Comparison of ENCODE assay signal across 24 mouse cellular contexts in genomic region chr5:135242608-135243007, GRCm38 (mm10). TPM values are rescaled to one million over a fixed set of nuclear protein-coding genes. Genes with fewer than 3 reads are reported as not detected.
DNase-seq lines count a peak whose midpoint lies in the region; ATAC-seq and TF ChIP-seq lines count a peak whose summit lies in the region.
"Had no signal": no experiment of that assay in that cellular context is flagged by ENCODE, and none has a peak within 500 bp of the region (broad histone marks: within the 10 kb centered on the region; RNA-seq: fewer than 3 reads in every experiment).

No protein-coding gene starts in this region.

- H3K9ac ChIP-seq in heart, embryonic 11.5 days (ENCODE audit: low read depth, low read length) = no peak overlapping the region
- 0 out of 2 replicates have a peak overlapping the region, but pooled peaks have one; percentile 8 for H3K9ac ChIP-seq in hindbrain, embryonic 12.5 days
- H3K9ac ChIP-seq in hindbrain, postnatal 0 days (replicated peaks; ENCODE audit: low read length) = no peak overlapping the region
- H3K9ac ChIP-seq: embryonic facial prominence, embryonic 12.5 days; liver, embryonic 12.5 days; lung, embryonic 15.5 days; neural tube, embryonic 13.5 days had no signal

- intact Hi-C loops in heart, postnatal 25 days (cut with DNase I) = no loop called here

- no peak for TF ChIP-seq CTCF in hindbrain, postnatal 0 days (IDR thresholded peaks at IDR 0.05; ENCODE audit: low read depth)

- no peaks in the 10 kb centered on the region for H3K9me3 ChIP-seq in heart, embryonic 11.5 days (replicated peaks; ENCODE audit: control insufficient read depth, low read length)
- H3K9me3 ChIP-seq in hindbrain, embryonic 12.5 days (replicated peaks) = no peaks in the 10 kb centered on the region
- H3K9me3 ChIP-seq in hindbrain, postnatal 0 days (ENCODE audit: low read length) = no peaks in the 10 kb centered on the region
- H3K9me3 ChIP-seq: embryonic facial prominence, embryonic 12.5 days; hindbrain, embryonic 10.5 days; liver, embryonic 12.5 days; lung, embryonic 15.5 days; neural tube, embryonic 13.5 days had no signal

- no peaks in the 10 kb centered on the region for H3K27me3 ChIP-seq in heart, embryonic 11.5 days (ENCODE audit: control insufficient read depth, insufficient read depth, low read length)
- no peaks in the 10 kb centered on the region for H3K27me3 ChIP-seq in hindbrain, embryonic 12.5 days
- no peaks in the 10 kb centered on the region for H3K27me3 ChIP-seq in hindbrain, postnatal 0 days (ENCODE audit: insufficient read depth, low read length)
- H3K27me3 ChIP-seq: embryonic facial prominence, embryonic 12.5 days; liver, embryonic 12.5 days; lung, embryonic 15.5 days; neural tube, embryonic 13.5 days had no signal

- WGBS in heart, embryonic 11.5 days (ENCODE audit: insufficient replicate concordance) = 63% methylated on average over 3 of the region's 3 CpGs
- WGBS in hindbrain, embryonic 12.5 days = 90% methylated on average over 3 of the region's 3 CpGs
- WGBS in hindbrain, postnatal 0 days = 65% methylated on average over 3 of the region's 3 CpGs

- H3K27ac ChIP-seq in heart, embryonic 11.5 days (ENCODE audit: low read depth, low read length) = peak overlapping the region; percentile 93
- H3K27ac ChIP-seq in hindbrain, embryonic 12.5 days = 0 out of 2 replicates have a peak overlapping the region, but pooled peaks have one; percentile 35
- H3K27ac ChIP-seq in hindbrain, postnatal 0 days = no peak overlapping the region
- H3K27ac ChIP-seq: embryonic facial prominence, embryonic 12.5 days; hindbrain, embryonic 10.5 days; left cerebral cortex, adult 2 months; liver, embryonic 12.5 days; lung, embryonic 15.5 days; macrophage; neural tube, embryonic 13.5 days had no signal

- no peak overlapping the region for H3K4me3 ChIP-seq in heart, embryonic 11.5 days (ENCODE audit: low read depth, low read length)
- no peak overlapping the region for H3K4me3 ChIP-seq in hindbrain, embryonic 12.5 days
- H3K4me3 ChIP-seq in hindbrain, postnatal 0 days (ENCODE audit: low read length) = no peak overlapping the region
- H3K4me3 ChIP-seq: embryonic facial prominence, embryonic 12.5 days; hindbrain, embryonic 10.5 days; left cerebral cortex, adult 2 months; liver, embryonic 12.5 days; lung, embryonic 15.5 days; neural tube, embryonic 13.5 days had no signal

- H3K4me2 ChIP-seq in heart, embryonic 11.5 days = 0 out of 2 replicates have a peak overlapping the region, but pooled peaks have one; percentile 16
- no peak overlapping the region for H3K4me2 ChIP-seq in hindbrain, embryonic 12.5 days (replicated peaks)
- no peak overlapping the region for H3K4me2 ChIP-seq in hindbrain, postnatal 0 days (ENCODE audit: low read depth, low read length)
- H3K4me2 ChIP-seq: embryonic facial prominence, embryonic 12.5 days; liver, embryonic 12.5 days; lung, embryonic 15.5 days; midbrain, embryonic 11.5 days; neural tube, embryonic 13.5 days had no signal

- DNase-seq in cerebellum, postnatal 10 days = peak; percentile 31 to 52
- DNase-seq in cerebellum, adult 9-11 months = no peak
- DNase-seq in heart, postnatal 25 days (ENCODE audit: low spot score) = no peak
- DNase-seq in hindbrain, postnatal 0 days (ENCODE audit: low spot score) = no peak
- DNase-seq in right cerebral cortex, postnatal 4 days = peak; percentile 45
- DNase-seq in right cerebral cortex, postnatal 14 days = no peak
- DNase-seq: adrenal gland, adult 2 months; gastrocnemius, postnatal 14 days; kidney, adult 2 months; kidney, postnatal 10 days; left cerebral cortex, postnatal 4 days; right cerebral cortex, adult 18-20 months; thymus, postnatal 14 days had no signal

- peak; percentile 33; the same call in 1 of the 2 replicates for ATAC-seq in heart, embryonic 11.5 days (replicated peaks; ENCODE audit: insufficient number of reproducible peaks, low FRiP score, low TSS enrichment)
- no peak for ATAC-seq in hindbrain, embryonic 12.5 days (ENCODE audit: low FRiP score)
- no peak for ATAC-seq in hindbrain, postnatal 0 days
- ATAC-seq: inflammation-experienced regulatory T-cells, adult 6 months; liver, embryonic 12.5 days had no signal

- peaks cover 66% of the 10 kb centered on the region for H3K36me3 ChIP-seq in heart, embryonic 11.5 days (ENCODE audit: control insufficient read depth, insufficient read depth, low read length)
- H3K36me3 ChIP-seq in hindbrain, embryonic 12.5 days = peaks cover 96% of the 10 kb centered on the region
- H3K36me3 ChIP-seq in hindbrain, postnatal 0 days (ENCODE audit: insufficient read depth, low read length) = peaks cover 74% of the 10 kb centered on the region

- H3K4me1 ChIP-seq in heart, embryonic 11.5 days (ENCODE audit: control insufficient read depth, insufficient read depth, low read length) = peaks cover 28% of the 10 kb centered on the region
- H3K4me1 ChIP-seq in hindbrain, embryonic 12.5 days = peaks cover 4% of the 10 kb centered on the region; the same call in 1 of the 2 replicates
- no peaks in the 10 kb centered on the region for H3K4me1 ChIP-seq in hindbrain, postnatal 0 days (ENCODE audit: insufficient read depth, low read length)
- H3K4me1 ChIP-seq: embryonic facial prominence, embryonic 12.5 days; liver, embryonic 12.5 days; lung, embryonic 15.5 days had no signal

RNA-seq across cellular contexts. Expression of gene Fzd9, which starts 8.4 kb away (rescaled TPM):
- 3.6 and 4.9 TPM in 2 replicates for polyA plus RNA-seq in heart, embryonic 11.5 days (2014; fragmentation: Nextera tagmentation; extraction: Ambion mirVana)
- under 1 TPM; 0.61 to 0.73 TPM for total RNA-seq in heart, postnatal 25 days (2021)
- 16.0 and 16.2 TPM in 2 replicates for polyA plus RNA-seq in hindbrain, embryonic 12.5 days (2016; fragmentation: Nextera tagmentation; extraction: Ambion mirVana)
- 35.1 and 49.8 TPM in 2 replicates for total RNA-seq in hindbrain, postnatal 0 days (2014; rRNA removed)
- polyA plus RNA-seq in hindbrain, postnatal 0 days (2015; fragmentation: Nextera tagmentation; extraction: Ambion mirVana) = 18.0 TPM in 2 replicates
- polyA plus RNA-seq: macrophage had no signal

RNA-seq across cellular contexts. Expression of gene Baz1b, which starts 55.5 kb away (rescaled TPM):
- polyA plus RNA-seq in heart, embryonic 11.5 days (2014; fragmentation: Nextera tagmentation; extraction: Ambion mirVana) = 28.9 and 45.4 TPM in 2 replicates
- total RNA-seq in heart, postnatal 25 days (2021) = 10 to 100 TPM; 38.2 to 45.3 TPM
- 63.6 and 63.7 TPM in 2 replicates for polyA plus RNA-seq in hindbrain, embryonic 12.5 days (2016; fragmentation: Nextera tagmentation; extraction: Ambion mirVana)
- total RNA-seq in hindbrain, postnatal 0 days (2014; rRNA removed) = 35.5 and 42.9 TPM in 2 replicates
- polyA plus RNA-seq in hindbrain, postnatal 0 days (2015; fragmentation: Nextera tagmentation; extraction: Ambion mirVana) = 15.8 and 16.7 TPM in 2 replicates

Comparison
In these comparisons a context has a peak if more than half of its experiments do, and no peak if none do; other contexts are left out.
1. DNase-seq: peak in cerebellum, postnatal 10 days (2 of 2) and right cerebral cortex, postnatal 4 days (single experiment); none in cerebellum, adult 9-11 months (single experiment), heart, postnatal 25 days (single experiment), hindbrain, postnatal 0 days (single experiment) and right cerebral cortex, postnatal 14 days (single experiment).